Mouse (Mus musculus) embryonic fibroblast, embryonic 13.5 days (primary cell): Measurements from ENCODE around the gene Adam1a.

Experiments used
- CTCF ChIP-seq: IDR thresholded peaks from 2 replicates; pipeline ENCODE4 v1.5.1; 2011; ENCODE audit warnings: mild to moderate bottlenecking, control low read depth, low read length, moderate library complexity, borderline replicate concordance; ENCODE audit not compliant: insufficient read depth
- POLR2A ChIP-seq: IDR thresholded peaks from 2 replicates; pipeline ENCODE4 v1.6.1; 2011; ENCODE audit warnings: low read depth, mild to moderate bottlenecking, control low read depth, low read length, moderate library complexity

DNA sequence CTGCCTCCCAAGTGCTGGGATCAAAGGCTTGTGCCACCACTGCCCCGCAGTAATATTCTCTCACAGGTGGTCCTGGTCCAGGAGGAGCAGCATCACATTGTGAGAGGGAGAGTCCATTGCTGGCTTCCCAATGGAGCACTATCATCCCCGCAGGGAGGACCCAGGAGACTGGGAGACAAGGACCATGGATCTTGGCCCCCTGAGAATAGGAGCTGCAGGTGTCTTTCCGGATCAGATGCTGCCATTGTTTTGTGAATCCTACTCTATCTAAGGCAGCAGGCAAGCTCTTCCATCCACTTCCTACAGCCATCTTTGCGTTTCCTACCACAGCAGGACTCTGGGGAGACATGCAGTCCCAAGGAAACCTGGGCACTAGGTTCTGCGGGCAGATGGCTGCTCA is 40.4 kb upstream of the Adam1a start:
- TF ChIP-seq POLR2A (no peak), CTCF (no peak)
